Mouse (Mus musculus): ENCODE measurements around the gene Sardh.

GRCm38 (mm10) chr2:27166074-27166473, 82.1 kb downstream of the Sardh start:
- TF ChIP-seq ZNF384 (IDR thresholded peaks at IDR 0.05; ENCODE audit: low read depth, low read length), result no peak
- TF ChIP-seq HCFC1 (IDR thresholded peaks at IDR 0.05; ENCODE audit: borderline replicate concordance, insufficient read depth, low read length), result no peak
- TF ChIP-seq ZC3H11A (IDR thresholded peaks at IDR 0.05; ENCODE audit: borderline replicate concordance, low read depth, low read length), result no peak
- TF ChIP-seq CHD2 (IDR thresholded peaks at IDR 0.05; ENCODE audit: low read depth, low read length), result no peak
